Mouse (Mus musculus): ENCODE results near the gene Srl. TPM values are rescaled to one million over a fixed set of nuclear protein-coding genes. Genes with fewer than 3 reads are reported as not detected.
A peak's percentile ranks its signal among the peaks of the same experiment; 100 is the strongest.

The Srl gene
- polyA plus RNA-seq, 1 experiment from 2014 or later: 33.2 TPM

GRCm38 (mm10) chr16:4551056-4551455 is 9.4 kb upstream of the Srl start:
- no peaks in the 10 kb centered on the region for H3K27me3 ChIP-seq (replicated peaks)
- no peak overlapping the region for H3K27ac ChIP-seq
- H3K9me3 ChIP-seq: no peaks in the 10 kb centered on the region
- no peak overlapping the region for H3K4me2 ChIP-seq (replicated peaks)
- 0 out of 2 replicates have a peak, but pooled peaks have one; percentile 41 for ATAC-seq (ENCODE audit: low FRiP score, low read depth)
- no peak overlapping the region for H3K4me3 ChIP-seq
- peaks cover 33% of the 10 kb centered on the region for H3K36me3 ChIP-seq
- peaks cover 8% of the 10 kb centered on the region; the same call in 1 of the 2 replicates for H3K4me1 ChIP-seq
- WGBS: 42% methylated on average over 13 of the region's 13 CpGs
- H3K9ac ChIP-seq: no peak overlapping the region

GRCm38 (mm10) chr16:4548953-4549688 is 7.5 kb upstream of the Srl start:
- no peak for ATAC-seq (ENCODE audit: low FRiP score, low read depth)
- 87% methylated on average over 18 of the region's 18 CpGs for WGBS

GRCm38 (mm10) chr16:4547611-4548010 is 6.0 kb upstream of the Srl start:
- no peak overlapping the region for H3K9ac ChIP-seq
- no peaks in the 10 kb centered on the region for H3K27me3 ChIP-seq (replicated peaks)
- H3K9me3 ChIP-seq: no peaks in the 10 kb centered on the region
- no peak for ATAC-seq (ENCODE audit: low FRiP score, low read depth)
- no peak overlapping the region for H3K4me2 ChIP-seq (replicated peaks)
- H3K36me3 ChIP-seq: peaks cover 47% of the 10 kb centered on the region
- no peak overlapping the region for H3K27ac ChIP-seq
- peaks cover 4% of the 10 kb centered on the region; the same call in 1 of the 2 replicates for H3K4me1 ChIP-seq
- no peak overlapping the region for H3K4me3 ChIP-seq
- 93% methylated on average over 5 of the region's 5 CpGs for WGBS

More at GRCm38 (mm10) chr16:4548953-4549688, 7.5 kb upstream of the Srl start:
- no peak overlapping the region for H3K27ac ChIP-seq
- H3K4me1 ChIP-seq: peaks cover 8% of the 10 kb centered on the region; the same call in 1 of the 2 replicates
- H3K9ac ChIP-seq: no peak overlapping the region
- no peaks in the 10 kb centered on the region for H3K27me3 ChIP-seq (replicated peaks)
- H3K9me3 ChIP-seq: no peaks in the 10 kb centered on the region
- peaks cover 47% of the 10 kb centered on the region for H3K36me3 ChIP-seq
- no peak overlapping the region for H3K4me3 ChIP-seq
- no peak overlapping the region for H3K4me2 ChIP-seq (replicated peaks)

GRCm38 (mm10) chr16:4546838-4547237 is 5.2 kb upstream of the Srl start:
- no peak overlapping the region for H3K4me3 ChIP-seq
- H3K9me3 ChIP-seq: no peaks in the 10 kb centered on the region
- H3K27ac ChIP-seq: no peak overlapping the region
- H3K27me3 ChIP-seq (replicated peaks): no peaks in the 10 kb centered on the region
- WGBS: 92% methylated on average over 8 of the region's 8 CpGs
- H3K9ac ChIP-seq: no peak overlapping the region
- H3K4me2 ChIP-seq (replicated peaks): no peak overlapping the region
- H3K4me1 ChIP-seq: no peaks in the 10 kb centered on the region
- no peak for ATAC-seq (ENCODE audit: low FRiP score, low read depth)
- H3K36me3 ChIP-seq: peaks cover 47% of the 10 kb centered on the region

- H3K4me1 ChIP-seq: no peaks in the 10 kb centered on the region
- no peak overlapping the region for H3K4me3 ChIP-seq
- peaks cover 38% of the 10 kb centered on the region for H3K36me3 ChIP-seq
- WGBS: 85% methylated on average over 9 of the region's 9 CpGs
- H3K4me2 ChIP-seq (replicated peaks): no peak overlapping the region
- no peaks in the 10 kb centered on the region for H3K9me3 ChIP-seq
- no peak overlapping the region for H3K9ac ChIP-seq
- ATAC-seq (ENCODE audit: low FRiP score, low read depth): no peak
- no peaks in the 10 kb centered on the region for H3K27me3 ChIP-seq (replicated peaks)
- no peak overlapping the region for H3K27ac ChIP-seq
These were observed 3.2 kb upstream of the Srl start for GRCm38 (mm10) chr16:4544845-4545244.

- Histone ChIP-seq H3K36me3 (peaks cover 28% of the 10 kb centered on the region), H3K4me2 (replicated peaks) (no peak overlapping the region), H3K4me3 (no peak overlapping the region), H3K9ac (no peak overlapping the region), H3K4me1 (peaks cover 3% of the 10 kb centered on the region; the same call in 1 of the 2 replicates), H3K27ac (no peak overlapping the region), H3K27me3 (replicated peaks) (no peaks in the 10 kb centered on the region), H3K9me3 (no peaks in the 10 kb centered on the region)
- 83% methylated on average over 3 of the region's 3 CpGs for WGBS
- ATAC-seq (ENCODE audit: low FRiP score, low read depth): no peak
These were observed 1.6 kb upstream of the Srl start for GRCm38 (mm10) chr16:4543266-4543665.

GRCm38 (mm10) chr16:4542236-4542774 is 689 bp upstream of the Srl start:
- H3K4me1 ChIP-seq: peaks cover 3% of the 10 kb centered on the region; the same call in 1 of the 2 replicates
- no peak overlapping the region for H3K9ac ChIP-seq
- H3K4me2 ChIP-seq (replicated peaks): peak overlapping the region; percentile 53
- 52% methylated on average over 7 of the region's 7 CpGs for WGBS
- H3K4me3 ChIP-seq: peak overlapping the region; percentile 36; the same call in 1 of the 2 replicates
- peak; percentile 39; the same call in 1 of the 2 replicates for ATAC-seq (ENCODE audit: low FRiP score, low read depth)
- no peaks in the 10 kb centered on the region for H3K9me3 ChIP-seq
- no peaks in the 10 kb centered on the region for H3K27me3 ChIP-seq (replicated peaks)
- peaks cover 24% of the 10 kb centered on the region for H3K36me3 ChIP-seq
- H3K27ac ChIP-seq: no peak overlapping the region

- Histone ChIP-seq H3K9ac (no peak overlapping the region), H3K4me2 (replicated peaks) (peak overlapping the region; percentile 53), H3K4me1 (peaks cover 3% of the 10 kb centered on the region; the same call in 1 of the 2 replicates), H3K36me3 (peaks cover 13% of the 10 kb centered on the region), H3K27me3 (replicated peaks) (no peaks in the 10 kb centered on the region), H3K27ac (no peak overlapping the region), H3K9me3 (no peaks in the 10 kb centered on the region), H3K4me3 (peak overlapping the region; percentile 36)
- 64% methylated on average over 4 of the region's 4 CpGs for WGBS
- ATAC-seq (ENCODE audit: low FRiP score, low read depth): no peak
These were observed 583 bp downstream of the Srl start for GRCm38 (mm10) chr16:4541033-4541432.

GRCm38 (mm10) chr16:4540064-4540775 is 1.4 kb downstream of the Srl start:
- Histone ChIP-seq H3K9ac (no peak overlapping the region), H3K9me3 (no peaks in the 10 kb centered on the region), H3K36me3 (peaks cover 5% of the 10 kb centered on the region), H3K4me3 (no peak overlapping the region), H3K4me2 (replicated peaks) (no peak overlapping the region), H3K4me1 (peaks cover 3% of the 10 kb centered on the region; the same call in 1 of the 2 replicates), H3K27me3 (replicated peaks) (no peaks in the 10 kb centered on the region), H3K27ac (no peak overlapping the region)
- WGBS: 66% methylated on average over 12 of the region's 12 CpGs
- no peak for ATAC-seq (ENCODE audit: low FRiP score, low read depth)

GRCm38 (mm10) chr16:4539521-4539920 is 2.1 kb downstream of the Srl start:
- 0 out of 2 replicates have a peak, but pooled peaks cover 4% of the 10 kb centered on the region for H3K36me3 ChIP-seq
- WGBS: 74% methylated on average over 4 of the region's 4 CpGs

GRCm38 (mm10) chr16:4537616-4538358 is 3.8 kb downstream of the Srl start:
- Histone ChIP-seq H3K9ac (no peak overlapping the region), H3K4me3 (no peak overlapping the region), H3K27ac (no peak overlapping the region), H3K36me3 (no peaks in the 10 kb centered on the region), H3K4me2 (replicated peaks) (no peak overlapping the region), H3K27me3 (replicated peaks) (no peaks in the 10 kb centered on the region), H3K4me1 (peaks cover 3% of the 10 kb centered on the region; the same call in 1 of the 2 replicates), H3K9me3 (no peaks in the 10 kb centered on the region)
- ATAC-seq (ENCODE audit: low FRiP score, low read depth): no peak
- 70% methylated on average over 3 of the region's 3 CpGs for WGBS

More at GRCm38 (mm10) chr16:4539521-4539920, 2.1 kb downstream of the Srl start:
- peaks cover 3% of the 10 kb centered on the region; the same call in 1 of the 2 replicates for H3K4me1 ChIP-seq
- no peak overlapping the region for H3K9ac ChIP-seq
- H3K4me2 ChIP-seq (replicated peaks): no peak overlapping the region
- no peak overlapping the region for H3K27ac ChIP-seq
- H3K9me3 ChIP-seq: no peaks in the 10 kb centered on the region
- ATAC-seq (ENCODE audit: low FRiP score, low read depth): no peak
- no peaks in the 10 kb centered on the region for H3K27me3 ChIP-seq (replicated peaks)
- no peak overlapping the region for H3K4me3 ChIP-seq

Data from neural tube, embryonic 12.5 days (tissue).